Mouse (Mus musculus) embryonic facial prominence, embryonic 15.5 days (tissue): ENCODE measurements around the gene Mcrip1. TPM values are rescaled to one million over a fixed set of nuclear protein-coding genes. Genes with fewer than 3 reads are reported as not detected.

Experiments
- ATAC-seq: fragments of 200-750 bp; cut with Nextera tagmentation; 2 replicates; pipeline ENCODE4 v1.8.0; 2017; ENCODE audit warnings: low read depth, moderate TSS enrichment; ENCODE audit not compliant: insufficient number of reproducible peaks, low FRiP score, low TSS enrichment
- H3K27ac ChIP-seq: fragments of 300-500 bp; sonication (generic); replicated peaks from 2 replicates; pipeline ENCODE4 v1.5.1; 2015; ENCODE audit warnings: mild to moderate bottlenecking, inconsistent platforms
- H3K27me3 ChIP-seq: fragments of 300-500 bp; sonication (generic); 2 replicates; pipeline ENCODE4 v1.6.1; 2015; ENCODE audit warnings: inconsistent platforms
- H3K36me3 ChIP-seq: fragments of 300-500 bp; sonication (generic); 2 replicates; pipeline ENCODE4 v1.6.1; 2015; ENCODE audit warnings: mild to moderate bottlenecking, inconsistent platforms
- H3K4me1 ChIP-seq: fragments of 300-500 bp; sonication (generic); 2 replicates; pipeline ENCODE4 v1.6.1; 2015; ENCODE audit warnings: inconsistent platforms
- H3K4me2 ChIP-seq: fragments of 300-500 bp; sonication (generic); replicated peaks from 2 replicates; pipeline ENCODE4 v1.6.1; 2015; ENCODE audit warnings: mild to moderate bottlenecking, inconsistent platforms
- H3K4me3 ChIP-seq: fragments of 300-500 bp; sonication (generic); replicated peaks from 2 replicates; pipeline ENCODE4 v1.5.1; 2015; ENCODE audit warnings: mild to moderate bottlenecking, inconsistent platforms
- H3K9ac ChIP-seq: fragments of 300-500 bp; sonication (generic); 2 replicates; pipeline ENCODE4 v1.6.1; 2015; ENCODE audit warnings: inconsistent platforms
- H3K9me3 ChIP-seq: fragments of 300-500 bp; sonication (generic); replicated peaks from 2 replicates; pipeline ENCODE4 v1.6.1; 2016; ENCODE audit warnings: inconsistent platforms
- WGBS: fragments of 180-500 bp; shearing (Covaris S2); methylation state at CpG from one replicate; pipeline ENCODE4 v1.1.7; 2015; 5-methylcytosine and 5-hydroxymethylcytosine counted together
- polyA plus RNA-seq: library from polyadenylated mRNA; unstranded; fragments of >200 nt; fragmentation: Nextera tagmentation; extraction: Ambion mirVana; gene quantifications from 2 replicates; pipeline ENCODE4 v1.2.1, GENCODE M21; 2015

Gene Mcrip1
- polyA plus RNA-seq, 1 experiment from 2014 or later, result 237 TPM

- H3K4me2 ChIP-seq, result peak overlapping the region; percentile 49; the same call in 1 of the 2 replicates
- no peak overlapping the region for H3K9ac ChIP-seq
- peak overlapping the region; percentile 81 for H3K27ac ChIP-seq
- H3K36me3 ChIP-seq, result no peaks in the 10 kb centered on the region
- no peaks in the 10 kb centered on the region for H3K9me3 ChIP-seq
- no peak overlapping the region for H3K4me3 ChIP-seq
- WGBS, result 30% methylated on average over 4 of the region's 4 CpGs
- ATAC-seq, result no peak
- H3K4me1 ChIP-seq, result peaks cover 10% of the 10 kb centered on the region
- no peaks in the 10 kb centered on the region for H3K27me3 ChIP-seq
Observed at GRCm38 (mm10) chr11:120509940-120510339, 39.6 kb downstream of the Mcrip1 start.

- no peaks in the 10 kb centered on the region for H3K27me3 ChIP-seq
- no peaks in the 10 kb centered on the region for H3K9me3 ChIP-seq
- no peak overlapping the region for H3K4me3 ChIP-seq
- peaks cover 10% of the 10 kb centered on the region for H3K4me1 ChIP-seq
- H3K27ac ChIP-seq, result no peak overlapping the region; the same call in 1 of the 2 replicates
- H3K4me2 ChIP-seq, result no peak overlapping the region
- no peaks in the 10 kb centered on the region for H3K36me3 ChIP-seq
- 84% methylated on average over 9 of the region's 9 CpGs for WGBS
- H3K9ac ChIP-seq, result no peak overlapping the region
- no peak for ATAC-seq
Observed at GRCm38 (mm10) chr11:120508290-120508870, 41.1 kb downstream of the Mcrip1 start.

- Histone ChIP-seq H3K27ac (no peak overlapping the region; the same call in 1 of the 2 replicates), H3K4me3 (no peak overlapping the region), H3K4me1 (peaks cover 10% of the 10 kb centered on the region), H3K9me3 (no peaks in the 10 kb centered on the region), H3K36me3 (no peaks in the 10 kb centered on the region), H3K4me2 (no peak overlapping the region), H3K27me3 (no peaks in the 10 kb centered on the region), H3K9ac (no peak overlapping the region)
- ATAC-seq, result no peak
- 64% methylated on average over 13 of the region's 13 CpGs for WGBS
Observed at GRCm38 (mm10) chr11:120507611-120508289, 41.8 kb downstream of the Mcrip1 start.

- no peak for ATAC-seq
- H3K9ac ChIP-seq, result no peak overlapping the region
- peaks cover 10% of the 10 kb centered on the region for H3K4me1 ChIP-seq
- no peaks in the 10 kb centered on the region for H3K36me3 ChIP-seq
- 57% methylated on average over 4 of the region's 4 CpGs for WGBS
- H3K4me3 ChIP-seq, result no peak overlapping the region
- H3K4me2 ChIP-seq, result no peak overlapping the region
- H3K27me3 ChIP-seq, result no peaks in the 10 kb centered on the region
- no peak overlapping the region for H3K27ac ChIP-seq
- no peaks in the 10 kb centered on the region for H3K9me3 ChIP-seq
Observed at GRCm38 (mm10) chr11:120506899-120507298, 42.6 kb downstream of the Mcrip1 start.

GRCm38 (mm10) chr11:120505661-120506060 lies 43.9 kb downstream of the Mcrip1 start:
- H3K9me3 ChIP-seq, result no peaks in the 10 kb centered on the region
- H3K27ac ChIP-seq, result no peak overlapping the region
- H3K27me3 ChIP-seq, result no peaks in the 10 kb centered on the region
- no peak overlapping the region for H3K9ac ChIP-seq
- no peak for ATAC-seq
- peaks cover 8% of the 10 kb centered on the region for H3K4me1 ChIP-seq
- H3K4me3 ChIP-seq, result no peak overlapping the region
- H3K4me2 ChIP-seq, result no peak overlapping the region
- 91% methylated on average over 3 of the region's 3 CpGs for WGBS
- no peaks in the 10 kb centered on the region for H3K36me3 ChIP-seq

- Histone ChIP-seq H3K4me2 (no peak overlapping the region), H3K36me3 (peaks cover 19% of the 10 kb centered on the region), H3K9me3 (no peaks in the 10 kb centered on the region), H3K27ac (no peak overlapping the region), H3K4me1 (peaks cover 6% of the 10 kb centered on the region; the same call in 1 of the 2 replicates), H3K9ac (no peak overlapping the region), H3K4me3 (no peak overlapping the region), H3K27me3 (no peaks in the 10 kb centered on the region)
- no peak for ATAC-seq
- WGBS, result 88% methylated on average over 4 of the region's 4 CpGs
Observed at GRCm38 (mm10) chr11:120501701-120502100, 47.8 kb downstream of the Mcrip1 start.

GRCm38 (mm10) chr11:120501018-120501417 lies 48.5 kb downstream of the Mcrip1 start:
- no peak overlapping the region for H3K9ac ChIP-seq
- no peak for ATAC-seq
- H3K27ac ChIP-seq, result no peak overlapping the region
- H3K4me1 ChIP-seq, result peaks cover 6% of the 10 kb centered on the region; the same call in 1 of the 2 replicates
- H3K4me3 ChIP-seq, result no peak overlapping the region
- no peaks in the 10 kb centered on the region for H3K27me3 ChIP-seq
- no peaks in the 10 kb centered on the region for H3K9me3 ChIP-seq
- H3K4me2 ChIP-seq, result no peak overlapping the region
- peaks cover 25% of the 10 kb centered on the region for H3K36me3 ChIP-seq
- WGBS, result 58% methylated on average over 6 of the region's 6 CpGs

GRCm38 (mm10) chr11:120500357-120500756 lies 49.2 kb downstream of the Mcrip1 start:
- Histone ChIP-seq H3K9me3 (no peaks in the 10 kb centered on the region), H3K4me1 (peaks cover 6% of the 10 kb centered on the region; the same call in 1 of the 2 replicates), H3K4me2 (no peak overlapping the region), H3K4me3 (no peak overlapping the region), H3K36me3 (peaks cover 32% of the 10 kb centered on the region), H3K27ac (no peak overlapping the region), H3K9ac (no peak overlapping the region), H3K27me3 (no peaks in the 10 kb centered on the region)
- 19% methylated on average over 3 of the region's 3 CpGs for WGBS
- ATAC-seq, result no peak

- Histone ChIP-seq H3K9me3 (no peaks in the 10 kb centered on the region), H3K27me3 (no peaks in the 10 kb centered on the region), H3K4me3 (no peak overlapping the region), H3K9ac (no peak overlapping the region), H3K4me1 (peaks cover 6% of the 10 kb centered on the region; the same call in 1 of the 2 replicates), H3K36me3 (peaks cover 37% of the 10 kb centered on the region), H3K27ac (no peak overlapping the region), H3K4me2 (no peak overlapping the region)
- 76% methylated on average over 6 of the region's 6 CpGs for WGBS
- no peak; the same call in 1 of the 2 replicates for ATAC-seq
Observed at GRCm38 (mm10) chr11:120499894-120500293, 49.6 kb downstream of the Mcrip1 start.

- Histone ChIP-seq H3K4me1 (peaks cover 6% of the 10 kb centered on the region; the same call in 1 of the 2 replicates), H3K36me3 (peaks cover 38% of the 10 kb centered on the region), H3K4me3 (no peak overlapping the region), H3K27ac (no peak overlapping the region), H3K9me3 (no peaks in the 10 kb centered on the region), H3K27me3 (no peaks in the 10 kb centered on the region), H3K9ac (no peak overlapping the region), H3K4me2 (no peak overlapping the region)
- ATAC-seq, result no peak
- WGBS, result 86% methylated on average over 5 of the region's 5 CpGs
Observed at GRCm38 (mm10) chr11:120498891-120499290, 50.6 kb downstream of the Mcrip1 start.

- 93% methylated on average over 12 of the region's 12 CpGs for WGBS
- H3K4me3 ChIP-seq, result no peak overlapping the region
- ATAC-seq, result no peak
- H3K9ac ChIP-seq, result no peak overlapping the region
- H3K27ac ChIP-seq, result no peak overlapping the region
- H3K4me1 ChIP-seq, result peaks cover 13% of the 10 kb centered on the region
- no peak overlapping the region for H3K4me2 ChIP-seq
- H3K36me3 ChIP-seq, result peaks cover 38% of the 10 kb centered on the region
- H3K9me3 ChIP-seq, result no peaks in the 10 kb centered on the region
- H3K27me3 ChIP-seq, result no peaks in the 10 kb centered on the region
Observed at GRCm38 (mm10) chr11:120498226-120498625, 51.3 kb downstream of the Mcrip1 start.
